Comparison of ENCODE assay signal across 11 mouse cellular contexts in the genomic region with DNA sequence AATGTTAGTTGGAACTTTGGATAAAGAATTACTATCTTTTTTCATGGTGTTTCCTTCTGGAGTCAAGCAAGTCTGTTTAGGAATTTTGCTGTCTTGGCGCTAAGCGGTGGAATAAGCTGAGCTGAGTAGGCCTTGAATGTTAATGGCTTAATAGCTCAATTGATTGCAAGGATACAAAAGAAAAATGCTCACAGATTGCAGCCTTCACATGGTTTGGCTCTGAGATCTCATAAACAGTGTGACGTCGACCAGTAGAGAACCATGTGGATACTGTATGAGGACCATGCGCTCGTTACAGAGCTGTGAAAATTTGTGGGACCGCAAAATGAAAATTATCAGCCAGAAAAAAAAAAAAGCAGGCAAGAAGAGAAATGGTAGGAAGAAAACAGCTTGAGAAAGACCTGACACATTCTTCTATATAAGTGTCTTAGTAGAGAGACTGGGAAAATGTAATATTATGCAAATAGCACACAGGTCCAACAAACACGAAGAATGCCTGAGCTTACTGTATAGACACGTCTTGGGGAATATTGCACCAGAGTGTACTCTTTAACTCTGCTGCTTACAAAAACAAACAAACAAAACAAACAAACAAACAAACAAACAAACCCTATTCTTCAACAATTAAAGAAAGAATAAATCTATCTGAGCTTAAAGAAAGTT.
"Had no signal": no experiment of that assay in that cellular context is flagged by ENCODE, and none has a peak within 500 bp of the region (broad histone marks: within the 10 kb centered on the region; RNA-seq: fewer than 3 reads in every experiment).

No protein-coding gene starts in this region.

- ATAC-seq: liver, embryonic 12.5 days had no signal

- H3K4me2 ChIP-seq: limb, embryonic 15.5 days; liver, embryonic 12.5 days; neural tube, embryonic 13.5 days had no signal

- H3K9me3 ChIP-seq: limb, embryonic 15.5 days; liver, embryonic 12.5 days; midbrain, embryonic 10.5 days; neural tube, embryonic 13.5 days had no signal

- H3K4me3 ChIP-seq: limb, embryonic 15.5 days; liver, embryonic 12.5 days; midbrain, embryonic 10.5 days; neural tube, embryonic 13.5 days had no signal

- DNase-seq: kidney, adult 11 months; kidney, adult 9 months; right cerebral cortex, adult 18-20 months; right cerebral cortex, postnatal 25 days; thymus, postnatal 4 days had no signal

- H3K9ac ChIP-seq: limb, embryonic 15.5 days; liver, embryonic 12.5 days; neural tube, embryonic 13.5 days had no signal

- H3K27me3 ChIP-seq: limb, embryonic 15.5 days; liver, embryonic 12.5 days; neural tube, embryonic 13.5 days had no signal

- H3K27ac ChIP-seq: kidney, postnatal 0 days; limb, embryonic 15.5 days; liver, embryonic 12.5 days; midbrain, embryonic 10.5 days; neural tube, embryonic 13.5 days; stomach, postnatal 0 days had no signal

- H3K4me1 ChIP-seq: limb, embryonic 15.5 days; liver, embryonic 12.5 days; midbrain, embryonic 10.5 days had no signal

- H3K36me3 ChIP-seq: limb, embryonic 15.5 days; liver, embryonic 12.5 days; midbrain, embryonic 10.5 days; neural tube, embryonic 13.5 days had no signal
